Mouse (Mus musculus): ENCODE measurements around the gene Csnk1e. TPM values are rescaled to one million over a fixed set of nuclear protein-coding genes. Genes with fewer than 3 reads are reported as not detected.
A peak's percentile ranks its signal among the peaks of the same experiment; 100 is the strongest.

Gene Csnk1e
- polyA plus RNA-seq, 1 experiment from 2014 or later = 316 TPM

MicroRNAs encoded within 50 kb of the gene (microRNA counts, 519-probe panel; counts per million panel counts)
- 2,308 counts per million, percentile 44 among the panel's probes with 10 or more counts for microRNA mmu-miR-1943

Small RNA genes lying within 50 kb of the gene (microRNA-seq; reads per million reads assigned to microRNA genes)
- gene Gm44302 (not detected), gene Mir1943 (1.5 reads per million)

Other genes with a start within 250 kb of the Csnk1e start
- gene Pick1, start 226.4 kb downstream of the Csnk1e start, polyA plus RNA-seq (2015; fragmentation: Nextera tagmentation; extraction: Ambion mirVana) = 78.5 and 85.1 TPM in 2 replicates
- 0.97 and 1.1 TPM in 2 replicates for gene Gm49486, start 226.2 kb downstream of the Csnk1e start, polyA plus RNA-seq (2015; fragmentation: Nextera tagmentation; extraction: Ambion mirVana)
- gene Slc16a8, start 200.8 kb downstream of the Csnk1e start, polyA plus RNA-seq (2015; fragmentation: Nextera tagmentation; extraction: Ambion mirVana) = 0.36 and 0.81 TPM in 2 replicates
- 1.9 and 3.6 TPM in 2 replicates for gene Baiap2l2, start 170.0 kb downstream of the Csnk1e start, polyA plus RNA-seq (2015; fragmentation: Nextera tagmentation; extraction: Ambion mirVana)
- gene Pla2g6, start 127.2 kb downstream of the Csnk1e start, polyA plus RNA-seq (2015; fragmentation: Nextera tagmentation; extraction: Ambion mirVana) = 25.8 and 29.5 TPM in 2 replicates
- gene Maff, start 108.9 kb downstream of the Csnk1e start, polyA plus RNA-seq (2015; fragmentation: Nextera tagmentation; extraction: Ambion mirVana) = 0.79 and 0.97 TPM in 2 replicates
- gene Tmem184b, start 52.0 kb downstream of the Csnk1e start, polyA plus RNA-seq (2015; fragmentation: Nextera tagmentation; extraction: Ambion mirVana) = 37.5 and 40.8 TPM in 2 replicates
- gene Kcnj4, start 49.7 kb upstream of the Csnk1e start, polyA plus RNA-seq (2015; fragmentation: Nextera tagmentation; extraction: Ambion mirVana) = 0.20 and 0.33 TPM in 2 replicates
- gene Kdelr3, start 60.8 kb upstream of the Csnk1e start, polyA plus RNA-seq (2015; fragmentation: Nextera tagmentation; extraction: Ambion mirVana) = 5.1 and 5.3 TPM in 2 replicates
- gene Ddx17, start 91.2 kb upstream of the Csnk1e start, polyA plus RNA-seq (2015; fragmentation: Nextera tagmentation; extraction: Ambion mirVana) = 60.1 and 63.7 TPM in 2 replicates
- gene Dmc1, start 149.5 kb upstream of the Csnk1e start, polyA plus RNA-seq (2015; fragmentation: Nextera tagmentation; extraction: Ambion mirVana) = 0.59 and 0.67 TPM in 2 replicates
- 4.7 and 5.2 TPM in 2 replicates for gene Fam227a, start 203.4 kb upstream of the Csnk1e start, polyA plus RNA-seq (2015; fragmentation: Nextera tagmentation; extraction: Ambion mirVana)
- 116 and 124 TPM in 2 replicates for gene Cby1, start 203.6 kb upstream of the Csnk1e start, polyA plus RNA-seq (2015; fragmentation: Nextera tagmentation; extraction: Ambion mirVana)
- 264 and 266 TPM in 2 replicates for gene Tomm22, start 215.3 kb upstream of the Csnk1e start, polyA plus RNA-seq (2015; fragmentation: Nextera tagmentation; extraction: Ambion mirVana)
- gene Josd1, start 232.4 kb upstream of the Csnk1e start, polyA plus RNA-seq (2015; fragmentation: Nextera tagmentation; extraction: Ambion mirVana) = 23.3 and 26.8 TPM in 2 replicates
- gene Gtpbp1, start 235.3 kb upstream of the Csnk1e start, polyA plus RNA-seq (2015; fragmentation: Nextera tagmentation; extraction: Ambion mirVana) = 53.9 and 58.0 TPM in 2 replicates

Data from forebrain, embryonic 15.5 days (tissue).